Comparison of ENCODE assay signal across 24 mouse cellular contexts in the genomic region with DNA sequence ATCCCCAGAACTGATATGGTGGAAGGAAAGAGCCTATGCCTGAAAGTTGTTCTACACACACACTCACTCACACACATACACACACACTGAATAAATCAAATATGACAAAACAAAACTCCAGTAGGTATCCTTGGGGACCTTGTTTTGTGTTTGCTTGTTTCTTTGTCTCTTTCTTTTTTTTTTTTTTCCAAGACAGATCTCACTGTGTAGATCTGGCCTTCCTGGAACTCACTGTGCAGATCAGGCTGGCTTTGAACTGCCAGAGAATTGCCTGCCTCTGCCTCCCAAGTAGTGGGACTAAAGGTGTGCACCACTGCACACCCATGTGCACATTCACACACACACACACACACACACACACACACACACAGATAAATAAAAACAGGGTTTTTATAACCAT. TPM values are rescaled to one million over a fixed set of nuclear protein-coding genes. Genes with fewer than 3 reads are reported as not detected.
DNase-seq lines count a peak whose midpoint lies in the region; ATAC-seq and TF ChIP-seq lines count a peak whose summit lies in the region.
"Had no signal": no experiment of that assay in that cellular context is flagged by ENCODE, and none has a peak within 500 bp of the region (broad histone marks: within the 10 kb centered on the region; RNA-seq: fewer than 3 reads in every experiment).

No protein-coding gene starts in this region.

- H3K27ac ChIP-seq in ES-Bruce4 (ENCODE audit: insufficient read depth, low read length) (peak overlapping the region; percentile 97), ES-E14 (ENCODE audit: insufficient read depth, low read depth, low read length, poor library complexity, severe bottlenecking) (peak overlapping the region; percentile 100)
- no peak overlapping the region for H3K27ac ChIP-seq in forebrain, embryonic 16.5 days (ENCODE audit: low read length)
- no peak overlapping the region for H3K27ac ChIP-seq in hindbrain, embryonic 13.5 days

- H3K4me1 ChIP-seq in E14TG2a.4 (replicated peaks; ENCODE audit: low read depth, low read length) (peaks cover 79% of the 10 kb centered on the region), ES-Bruce4 (ENCODE audit: control insufficient read depth, insufficient read depth, low read length) (peaks cover 4% of the 10 kb centered on the region), ES-E14 (ENCODE audit: control insufficient read depth in 2 of 2, insufficient read depth in 2 of 2, low read length in 2 of 2, poor library complexity in 1 of 2) (peaks cover 21 to 27% of the 10 kb centered on the region in 2 experiments)
- no peaks in the 10 kb centered on the region; the same call in 1 of the 2 replicates for H3K4me1 ChIP-seq in forebrain, embryonic 16.5 days (replicated peaks; ENCODE audit: control insufficient read depth, insufficient read depth, low read length)
- H3K4me1 ChIP-seq in hindbrain, embryonic 13.5 days (replicated peaks) = no peaks in the 10 kb centered on the region

- no peak for TF ChIP-seq CTCF in E14TG2a.4 (conservative IDR thresholded peaks at IDR 0.05; ENCODE audit: low read length)
- no peak for TF ChIP-seq CTCF in ES-Bruce4 (IDR thresholded peaks at IDR 0.05; ENCODE audit: low read depth, low read length)

- H3K9me3 ChIP-seq in E14TG2a.4 (ENCODE audit: low read length) (no peaks in the 10 kb centered on the region), ES-Bruce4 (replicated peaks; ENCODE audit: control insufficient read depth, insufficient read depth, low read length, poor library complexity, severe bottlenecking) (no peaks in the 10 kb centered on the region), ES-E14 (ENCODE audit: control insufficient read depth, insufficient read depth, low read depth, low read length) (no peaks in the 10 kb centered on the region)
- no peaks in the 10 kb centered on the region for H3K9me3 ChIP-seq in forebrain, embryonic 16.5 days (ENCODE audit: control insufficient read depth, low read length)
- no peaks in the 10 kb centered on the region for H3K9me3 ChIP-seq in hindbrain, embryonic 13.5 days
- H3K9me3 ChIP-seq: G1E had no signal

- H3K4me2 ChIP-seq in forebrain, embryonic 16.5 days (ENCODE audit: low read length) = no peak overlapping the region
- no peak overlapping the region for H3K4me2 ChIP-seq in hindbrain, embryonic 13.5 days

- H3K27me3 ChIP-seq in E14TG2a.4 (ENCODE audit: insufficient read depth, low read length) (no peaks in the 10 kb centered on the region), ES-Bruce4 (ENCODE audit: control insufficient read depth, insufficient read depth, low read length, poor library complexity, severe bottlenecking) (no peaks in the 10 kb centered on the region)
- no peaks in the 10 kb centered on the region for H3K27me3 ChIP-seq in forebrain, embryonic 16.5 days (replicated peaks; ENCODE audit: control insufficient read depth, insufficient read depth, low read length)
- H3K27me3 ChIP-seq in hindbrain, embryonic 13.5 days = no peaks in the 10 kb centered on the region
- H3K27me3 ChIP-seq: CH12.LX, Patski had no signal

- DNase-seq in heart, adult 11 months = peak; percentile 61
- no peak for DNase-seq in heart, adult 18-20 months
- no peak for DNase-seq in ES-E14 (ENCODE audit: low read depth, low spot score)
- no peak for DNase-seq in spleen, postnatal 14 days (ENCODE audit: low spot score in 2 of 2)
- DNase-seq: adrenal gland, adult 2 months; adrenal gland, postnatal 10 days; adrenal gland, postnatal 14 days; adrenal gland, postnatal 25 days; adrenal gland, postnatal 36 days; B cell, adult 2 months; cerebellum, adult 11 months; cerebellum, adult 11-12 months; cerebellum, adult 18-20 months; cerebellum, adult 2 months; cerebellum, adult 8-10 months had no signal

- no peak for TF ChIP-seq POLR2A in ES-Bruce4 (IDR thresholded peaks at IDR 0.05; ENCODE audit: insufficient read depth, low read length)

- TF ChIP-seq EP300 in ES-Bruce4 (IDR thresholded peaks at IDR 0.05; ENCODE audit: insufficient read depth, low read depth, low read length) = no peak

- H3K4me3 ChIP-seq in E14TG2a.4 (replicated peaks; ENCODE audit: low read length) (peak overlapping the region; percentile 78; the same call in 1 of the 2 replicates), ES-Bruce4 (ENCODE audit: low read depth, low read length) (no peak overlapping the region), ES-E14 (ENCODE audit: insufficient read depth in 1 of 2, low read depth in 1 of 2, low read length in 2 of 2, poor library complexity in 1 of 2, severe bottlenecking in 1 of 2) (no peak overlapping the region)
- H3K4me3 ChIP-seq in forebrain, embryonic 16.5 days (replicated peaks; ENCODE audit: low read length) = no peak overlapping the region
- H3K4me3 ChIP-seq in hindbrain, embryonic 13.5 days = no peak overlapping the region

- peaks cover 17% of the 10 kb centered on the region for H3K36me3 ChIP-seq in E14TG2a.4 (ENCODE audit: insufficient read depth, low read length)
- no peaks in the 10 kb centered on the region for H3K36me3 ChIP-seq in ES-Bruce4 (ENCODE audit: control insufficient read depth, insufficient read depth, low read length, poor library complexity, severe bottlenecking)
- no peaks in the 10 kb centered on the region for H3K36me3 ChIP-seq in ES-E14 (ENCODE audit: control insufficient read depth, insufficient read depth, low read length, poor library complexity, severe bottlenecking)
- no peaks in the 10 kb centered on the region for H3K36me3 ChIP-seq in forebrain, embryonic 16.5 days (ENCODE audit: control insufficient read depth, insufficient read depth)
- no peaks in the 10 kb centered on the region for H3K36me3 ChIP-seq in hindbrain, embryonic 13.5 days
- H3K36me3 ChIP-seq: G1E had no signal

- no peak for ATAC-seq in forebrain, embryonic 16.5 days
- ATAC-seq in hindbrain, embryonic 13.5 days (ENCODE audit: low FRiP score) = no peak
- ATAC-seq: activated CD4-positive, CD25-positive, alpha-beta regulatory T cell, adult 4 months; CD4-positive, CD25-positive, alpha-beta regulatory T cell, adult 4 months; Patski had no signal

- in situ Hi-C loops in ES-E14 (cut with MboI; ENCODE audit: low sequenced_read_pairs in 2 of 2, unreplicated experiment in 2 of 2) = no loop called here

- H3K9ac ChIP-seq in ES-Bruce4 (ENCODE audit: low read depth, poor library complexity, severe bottlenecking) (peak overlapping the region; percentile 4; the same call in 1 of the 2 replicates), ES-E14 (ENCODE audit: insufficient read depth, low read depth, low read length, poor library complexity, severe bottlenecking) (peak overlapping the region; percentile 51; the same call in 1 of the 2 replicates)
- H3K9ac ChIP-seq in forebrain, embryonic 16.5 days (replicated peaks; ENCODE audit: low read depth, low read length) = no peak overlapping the region
- no peak overlapping the region for H3K9ac ChIP-seq in hindbrain, embryonic 13.5 days

TF ChIP-seq in ES-E14, 5 proteins besides CTCF, POLR2A, EP300 and RAD21:
- TF ChIP-seq ZC3H11A (IDR thresholded peaks at IDR 0.05; ENCODE audit: borderline replicate concordance, low read depth, low read length) (no peak), ZNF384 (IDR thresholded peaks at IDR 0.05; ENCODE audit: low read depth, low read length) (peak; percentile 71)

RNA-seq across cellular contexts. Expression of a gene that starts 12.0 kb away (rescaled TPM):
- total RNA-seq in heart, adult 18-20 months (2021) = 100 to 1,000 TPM; 113 to 117 TPM
- 357 and 369 TPM in 2 replicates for polyA plus RNA-seq in ES-Bruce4 (2011; ENCODE audit: insufficient read depth, insufficient read length, low read depth, missing spikeins)
- total RNA-seq in ES-E14 (2012; rRNA removed) = 331 and 469 TPM in 2 replicates
- 28.0 and 35.6 TPM in 2 replicates for polyA plus RNA-seq in forebrain, embryonic 16.5 days (2015; fragmentation: Nextera tagmentation; extraction: Ambion mirVana)
- polyA plus RNA-seq in hindbrain, embryonic 13.5 days (2015; fragmentation: Nextera tagmentation; extraction: Ambion mirVana) = 35.3 and 37.9 TPM in 2 replicates
- polyA plus RNA-seq: G1E had no signal

Comparison
In these comparisons a context has a peak if more than half of its experiments do, and no peak if none do; other contexts are left out.
1. H3K27ac ChIP-seq: peak in ES-Bruce4 (single experiment) and ES-E14 (single experiment); none in forebrain, embryonic 16.5 days (single experiment) and hindbrain, embryonic 13.5 days (single experiment).
2. H3K9ac ChIP-seq: peak in ES-Bruce4 (single experiment) and ES-E14 (single experiment); none in forebrain, embryonic 16.5 days (single experiment) and hindbrain, embryonic 13.5 days (single experiment).